Mouse (Mus musculus) monocyte, adult 2 months (primary cell): ENCODE results near the gene Tsc22d1.

Experiments
- DNase-seq, 2 experiments: peaks; one replicate each; pipeline ENCODE4 v3.0.0; 2022; ENCODE audit warnings: low spot score in 2 of 2, low read depth in 1 of 2

The Tsc22d1 gene

DNA sequence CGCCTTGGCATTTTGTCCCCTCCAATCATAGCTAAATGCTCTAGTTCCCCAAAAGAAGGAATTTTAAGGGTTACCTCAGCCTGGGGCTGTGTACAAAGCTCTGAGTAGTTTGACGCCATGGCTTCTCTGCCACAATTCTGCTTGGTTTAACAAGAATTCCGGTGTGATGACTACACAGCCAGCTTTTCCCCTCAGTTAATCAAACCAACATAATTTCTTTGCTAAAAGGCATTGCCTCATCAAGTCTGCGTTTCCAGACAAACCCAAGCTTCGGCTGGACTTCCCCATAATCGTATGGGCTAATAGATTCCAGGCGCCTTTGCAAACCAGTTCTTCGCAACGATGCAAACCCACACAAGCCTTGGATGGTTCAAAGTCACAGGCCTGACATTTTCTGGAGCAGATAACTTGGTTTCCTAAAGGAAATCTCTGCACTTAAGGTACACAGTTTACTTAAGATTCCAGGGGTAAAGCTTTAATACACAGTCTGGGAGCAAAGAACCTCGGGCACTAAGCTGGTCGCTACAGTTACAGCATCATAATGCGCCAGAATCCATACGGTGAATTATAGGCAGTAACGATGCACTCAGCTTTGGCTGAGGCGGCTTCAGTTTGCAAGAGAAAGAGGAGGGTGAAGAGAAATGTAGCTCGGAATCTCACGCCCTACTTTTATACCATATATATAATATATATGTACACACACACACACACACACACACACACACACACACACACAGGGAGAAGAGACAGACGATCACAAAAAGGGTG lies 140.7 kb downstream of the Tsc22d1 start:
- no peak for DNase-seq

- DNase-seq = no peak
These were observed 141.5 kb downstream of the Tsc22d1 start for GRCm38 (mm10) chr14:76556031-76556851.

- no peak for DNase-seq
These were observed 142.1 kb downstream of the Tsc22d1 start, which contains the start of gene Serp2 for GRCm38 (mm10) chr14:76556852-76557208. TSS of gene Serp2 (minus strand) at chr14:76556889.
